Mouse (Mus musculus) heart, embryonic 11.5 days (tissue): ENCODE measurements around the gene Hk2. TPM values are rescaled to one million over a fixed set of nuclear protein-coding genes. Genes with fewer than 3 reads are reported as not detected.
"Not testable (repeated sequence)": the region's sequence is repeated elsewhere in the genome, so short reads cannot be mapped to it uniquely, and the experiment has no call there.

Experiments used
- ATAC-seq: fragments of 200-750 bp; cut with Nextera tagmentation; replicated peaks from 2 replicates; pipeline ENCODE4 v1.8.0; 2017; ENCODE audit warnings: moderate library complexity; ENCODE audit not compliant: insufficient number of reproducible peaks, low FRiP score, low TSS enrichment
- H3K27ac ChIP-seq: fragments of 300-500 bp; sonication (generic); 2 replicates; pipeline ENCODE4 v1.5.1; 2014; ENCODE audit warnings: mild to moderate bottlenecking, low read depth, low read length
- H3K27me3 ChIP-seq: fragments of 300-500 bp; sonication (generic); 2 replicates; pipeline ENCODE4 v1.6.1; 2014; ENCODE audit warnings: mild to moderate bottlenecking, low read length, mixed read lengths; ENCODE audit not compliant: control insufficient read depth, insufficient read depth
- H3K36me3 ChIP-seq: fragments of 300-500 bp; sonication (generic); 2 replicates; pipeline ENCODE4 v1.6.1; 2014; ENCODE audit warnings: mild to moderate bottlenecking, low read length, moderate library complexity, mixed read lengths; ENCODE audit not compliant: control insufficient read depth, insufficient read depth
- H3K4me1 ChIP-seq: fragments of 300-500 bp; sonication (generic); 2 replicates; pipeline ENCODE4 v1.6.1; 2014; ENCODE audit warnings: low read length; ENCODE audit not compliant: control insufficient read depth, insufficient read depth
- H3K4me2 ChIP-seq: fragments of 300-500 bp; sonication (generic); 2 replicates; pipeline ENCODE4 v1.6.1; 2014; ENCODE audit warnings: mild to moderate bottlenecking, moderate library complexity
- H3K4me3 ChIP-seq: fragments of 300-500 bp; sonication (generic); 2 replicates; pipeline ENCODE4 v1.5.1; 2014; ENCODE audit warnings: low read depth, low read length
- H3K9ac ChIP-seq: fragments of 300-500 bp; sonication (generic); 2 replicates; pipeline ENCODE4 v1.6.1; 2014; ENCODE audit warnings: mild to moderate bottlenecking, low read depth, low read length, moderate library complexity
- H3K9me3 ChIP-seq: fragments of 300-500 bp; sonication (generic); replicated peaks from 2 replicates; pipeline ENCODE4 v1.6.1; 2016; ENCODE audit warnings: low read length; ENCODE audit not compliant: control insufficient read depth
- WGBS: fragments of 180-500 bp; shearing (Covaris S2); extraction: QIAGEN DNeasy Blood & Tissue Kit; methylation state at CpG from one replicate; pipeline ENCODE4 v1.1.7; 2014; ENCODE audit not compliant: insufficient replicate concordance; 5-methylcytosine and 5-hydroxymethylcytosine counted together
- polyA plus RNA-seq: library from polyadenylated mRNA; unstranded; fragments of >200 nt; fragmentation: Nextera tagmentation; extraction: Ambion mirVana; gene quantifications from 2 replicates; pipeline ENCODE4 v1.2.1, GENCODE M21; 2014

Hk2 gene
- polyA plus RNA-seq, 1 experiment from 2014 or later: 49.5 TPM

DNA sequence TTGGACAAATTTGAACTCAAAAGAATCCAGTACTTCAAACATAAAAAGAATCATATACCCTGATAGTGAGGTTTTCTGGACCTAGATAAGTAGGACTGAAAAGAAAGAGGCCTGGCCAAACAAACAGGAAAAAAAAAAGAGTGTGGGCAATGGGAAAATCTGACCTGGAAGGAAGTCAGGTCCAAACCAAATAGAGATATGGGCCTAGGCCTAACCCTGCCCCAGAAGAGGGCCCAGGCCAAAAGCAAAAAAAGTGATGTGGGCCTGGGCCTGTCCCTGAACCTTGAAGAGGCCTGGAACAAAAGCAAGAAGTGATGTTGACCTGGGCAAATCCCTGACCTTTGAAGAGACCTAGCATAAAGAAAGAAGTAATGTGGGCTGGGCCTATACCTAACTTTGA, 90.1 kb downstream of the Hk2 start:
- no peaks in the 10 kb centered on the region for H3K4me1 ChIP-seq
- H3K4me3 ChIP-seq: no peak overlapping the region
- no peak overlapping the region for H3K27ac ChIP-seq
- no peak for ATAC-seq
- H3K4me2 ChIP-seq: no peak overlapping the region
- H3K36me3 ChIP-seq: no peaks in the 10 kb centered on the region
- H3K27me3 ChIP-seq: no peaks in the 10 kb centered on the region
- no peaks in the 10 kb centered on the region for H3K9me3 ChIP-seq
- H3K9ac ChIP-seq: no peak overlapping the region

DNA sequence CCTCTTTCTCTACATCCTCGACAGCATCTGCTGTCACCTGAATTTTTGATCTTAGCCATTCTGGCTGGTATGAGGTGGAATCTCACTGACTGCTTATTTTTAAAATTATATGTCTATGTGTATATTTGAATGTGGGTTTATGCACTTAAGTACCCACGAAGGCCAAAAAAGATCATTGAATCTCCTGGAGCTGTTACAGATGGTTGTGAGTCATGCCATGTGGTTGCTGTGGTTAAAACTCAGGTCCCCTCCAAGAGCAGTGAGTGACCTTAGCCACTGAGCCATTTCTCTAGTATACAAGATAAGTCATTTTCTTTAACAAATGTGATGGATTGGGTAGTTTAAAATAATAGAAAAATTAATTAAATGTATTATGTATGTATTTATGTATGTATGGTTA, 95.0 kb downstream of the Hk2 start:
- not testable (repeated sequence) for H3K4me1 ChIP-seq, H3K4me3 ChIP-seq, H3K27me3 ChIP-seq, H3K4me2 ChIP-seq, ATAC-seq, H3K9ac ChIP-seq, H3K9me3 ChIP-seq, H3K36me3 ChIP-seq, H3K27ac ChIP-seq
- 72% methylated on average over 2 of the region's 2 CpGs for WGBS

GRCm38 (mm10) chr6:82677629-82678028, 96.6 kb downstream of the Hk2 start:
- not testable (repeated sequence) for H3K27ac ChIP-seq, H3K9me3 ChIP-seq, H3K36me3 ChIP-seq, H3K27me3 ChIP-seq, H3K4me1 ChIP-seq, ATAC-seq, H3K4me2 ChIP-seq, H3K4me3 ChIP-seq, H3K9ac ChIP-seq
- whole genome bisulfite sequencing: 63% methylated on average over 3 of the region's 3 CpGs

Other genes starting within 250 kb of the Hk2 start
- 111 and 122 TPM in 2 replicates for gene Pole4, start 69.1 kb downstream of the Hk2 start, polyA plus RNA-seq
- 0.04 and 0.15 TPM in 2 replicates for gene Sema4f, start 165.3 kb upstream of the Hk2 start, polyA plus RNA-seq
- gene M1ap, start 172.4 kb upstream of the Hk2 start, polyA plus RNA-seq: 0.70 and 1.1 TPM in 2 replicates